7 mouse cellular contexts compared by ENCODE assay signal in the genomic region with DNA sequence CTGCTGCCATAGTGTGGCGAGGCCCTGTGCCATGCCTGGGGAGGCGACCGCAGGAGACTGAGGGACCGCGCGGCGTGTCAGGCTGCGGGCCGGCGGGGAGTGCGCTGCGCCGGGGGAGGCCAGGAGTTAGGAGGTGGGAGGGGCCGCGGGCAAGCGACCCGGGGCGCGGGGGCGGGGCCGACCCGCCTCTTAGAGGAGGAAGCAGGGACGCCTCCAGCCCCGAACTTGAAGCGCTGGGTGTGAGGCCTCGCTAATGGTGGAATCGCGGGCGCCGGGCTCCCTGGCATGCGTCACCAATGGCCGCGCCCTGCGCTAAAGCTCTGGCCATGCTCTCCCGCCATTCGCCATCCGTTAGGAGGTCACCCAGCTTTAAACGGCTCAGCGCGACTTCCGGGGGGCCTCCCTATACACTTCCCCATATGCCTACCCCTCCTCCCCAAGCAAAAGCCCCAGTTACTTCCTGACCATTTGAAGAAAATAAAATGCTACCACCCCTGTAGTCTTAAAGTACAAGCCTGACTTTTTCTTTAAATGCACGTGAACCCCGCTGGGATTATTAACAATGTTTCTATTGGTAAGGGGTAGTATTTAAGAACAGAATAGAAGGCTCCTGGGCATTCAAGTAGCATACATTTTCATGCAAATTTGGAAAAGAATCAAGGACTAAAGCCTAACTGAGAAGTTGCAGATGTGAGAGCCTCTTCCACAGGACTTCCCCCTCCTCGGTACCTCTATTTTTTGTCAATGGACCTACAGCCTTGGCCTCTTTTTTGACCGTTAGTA. TPM values are rescaled to one million over a fixed set of nuclear protein-coding genes. Genes with fewer than 3 reads are reported as not detected.
A peak's percentile ranks its signal among the peaks of the same experiment; 100 is the strongest.
DNase-seq lines count a peak whose midpoint lies in the region; ATAC-seq lines count a peak whose summit lies in the region.

A gene (minus strand): TSS at position 344 of the 783 bp plus-strand sequence.

- 18% methylated on average over 34 of the region's 45 CpGs for WGBS in hindbrain, embryonic 15.5 days

- no peaks in the 10 kb centered on the region for H3K36me3 ChIP-seq in hindbrain, embryonic 15.5 days

- no peaks in the 10 kb centered on the region for H3K27me3 ChIP-seq in hindbrain, embryonic 15.5 days

- peak within 1 kb of the TSS; percentile 71 for H3K4me3 ChIP-seq in hindbrain, embryonic 15.5 days

- no peaks in the 10 kb centered on the region for H3K9me3 ChIP-seq in hindbrain, embryonic 15.5 days

- peak within 1 kb of the TSS; percentile 93 for H3K27ac ChIP-seq in hindbrain, embryonic 15.5 days (replicated peaks)

- peak within 1 kb of the TSS; percentile 51 for H3K4me2 ChIP-seq in hindbrain, embryonic 15.5 days

- intact Hi-C loops in left cerebral cortex, postnatal 10 days (cut with DNase I): loop anchor here (2.0 kb wide), 1 partner anchor 107 kb away; a partner anchor contains a TSS

- H3K9ac ChIP-seq in hindbrain, embryonic 15.5 days: peak within 1 kb of the TSS; percentile 72

- 0 out of 2 replicates have a peak, but pooled peaks cover 7% of the 10 kb centered on the region for H3K4me1 ChIP-seq in hindbrain, embryonic 15.5 days (replicated peaks)

- ATAC-seq in hindbrain, embryonic 15.5 days (ENCODE audit: low FRiP score, low read depth): peak; percentile 93
- peak; percentile 81 for ATAC-seq in megakaryocyte progenitor cell, adult 5-6 weeks (replicated peaks; ENCODE audit: poor library complexity)

- DNase-seq in ZHBTc4 (ENCODE audit: low read depth, low spot score): peak; percentile 92
- DNase-seq in cerebellum, postnatal 14 days: peak; percentile 56 to 66
- DNase-seq in frontal cortex, postnatal 36 days (ENCODE audit: low spot score in 2 of 2): peak; percentile 33 to 35
- peak; percentile 16 to 63 for DNase-seq in left cerebral cortex, postnatal 10 days (ENCODE audit: extremely low spot score in 1 of 2, low spot score in 2 of 2)
- peak; percentile 41 for DNase-seq in right cerebral cortex, postnatal 14 days

RNA-seq across cellular contexts. Expression of the gene that starts here (rescaled TPM):
- polyA plus RNA-seq in hindbrain, embryonic 15.5 days (2015; fragmentation: Nextera tagmentation; extraction: Ambion mirVana): 138 and 142 TPM in 2 replicates
- 10 to 100 TPM; 88.7 to 91.8 TPM for total RNA-seq in left cerebral cortex, postnatal 10 days (2021)
- 72.2 and 75.0 TPM in 2 replicates for total RNA-seq in megakaryocyte progenitor cell, adult 5-6 weeks (2015)
- 66.5 and 67.4 TPM in 2 replicates for total RNA-seq in megakaryocyte progenitor cell, adult 5-6 weeks (2017)

Comparison
In these comparisons a context has a peak if more than half of its experiments do, and no peak if none do; other contexts are left out.
1. Peak in every context shown above with its lines: DNase-seq, ATAC-seq, H3K4me3 ChIP-seq and H3K27ac ChIP-seq.
2. DNase-seq: peak in every context shown above with its lines; median percentile 92 in ZHBTc4; 61 in cerebellum, postnatal 14 days; 41 in right cerebral cortex, postnatal 14 days; 40 in left cerebral cortex, postnatal 10 days; 34 in frontal cortex, postnatal 36 days.